Mouse (Mus musculus) midbrain, postnatal 0 days (tissue): ENCODE measurements around the gene Tssc4. TPM values are rescaled to one million over a fixed set of nuclear protein-coding genes. Genes with fewer than 3 reads are reported as not detected.

Source experiments
- ATAC-seq: fragments of 200-750 bp; cut with Nextera tagmentation; 2 replicates; pipeline ENCODE4 v1.8.0; 2017; ENCODE audit warnings: moderate number of reproducible peaks, mild to moderate bottlenecking, moderate TSS enrichment, moderate library complexity; ENCODE audit not compliant: low FRiP score
- DNase-seq: peaks from one replicate; pipeline ENCODE4 v3.0.0-alpha.2; 2015; ENCODE audit warnings: low spot score
- H3K27ac ChIP-seq: fragments of 300-500 bp; sonication (generic); 2 replicates; pipeline ENCODE4 v1.5.1; 2014; ENCODE audit warnings: low read depth, mild to moderate bottlenecking, low read length, mixed read lengths
- H3K27me3 ChIP-seq: fragments of 300-500 bp; sonication (generic); 2 replicates; pipeline ENCODE4 v1.6.1; 2014; ENCODE audit warnings: low read length, control low read depth, mixed read lengths; ENCODE audit not compliant: insufficient read depth
- H3K36me3 ChIP-seq: fragments of 300-500 bp; sonication (generic); 2 replicates; pipeline ENCODE4 v1.6.1; 2014; ENCODE audit warnings: low read length, control low read depth, mixed read lengths; ENCODE audit not compliant: insufficient read depth
- H3K4me1 ChIP-seq: fragments of 300-500 bp; sonication (generic); 2 replicates; pipeline ENCODE4 v1.6.1; 2014; ENCODE audit warnings: mild to moderate bottlenecking, control low read depth, antibody characterized with exemption, low read length, mixed read lengths; ENCODE audit not compliant: insufficient read depth
- H3K4me2 ChIP-seq: fragments of 300-500 bp; sonication (generic); 2 replicates; pipeline ENCODE4 v1.6.1; 2014; ENCODE audit warnings: low read depth, mild to moderate bottlenecking, low read length, mixed read lengths; ENCODE audit not compliant: poor library complexity, severe bottlenecking
- H3K4me3 ChIP-seq: fragments of 300-500 bp; sonication (generic); 2 replicates; pipeline ENCODE4 v1.5.1; 2014; ENCODE audit warnings: low read depth, mild to moderate bottlenecking, low read length, moderate library complexity
- H3K9ac ChIP-seq: fragments of 300-500 bp; sonication (generic); replicated peaks from 2 replicates; pipeline ENCODE4 v1.6.1; 2014; ENCODE audit warnings: mild to moderate bottlenecking, low read length, moderate library complexity, mixed read lengths; ENCODE audit not compliant: poor library complexity, severe bottlenecking
- H3K9me3 ChIP-seq: fragments of 300-500 bp; sonication (generic); 2 replicates; pipeline ENCODE4 v1.6.1; 2016; ENCODE audit warnings: low read length, control low read depth
- CTCF ChIP-seq: IDR thresholded peaks from 2 replicates; pipeline ENCODE4 v1.5.1; 2016; ENCODE audit warnings: antibody characterized with exemption, mild to moderate bottlenecking
- WGBS: fragments of 180-500 bp; shearing (Covaris S2); extraction: QIAGEN DNeasy Blood & Tissue Kit; methylation state at CpG from one replicate; pipeline ENCODE4 v1.1.7; 2014; 5-methylcytosine and 5-hydroxymethylcytosine counted together
- polyA plus RNA-seq: library from polyadenylated mRNA; unstranded; fragments of >200 nt; fragmentation: Nextera tagmentation; extraction: Ambion mirVana; gene quantifications from 2 replicates; pipeline ENCODE4 v1.2.1, GENCODE M21; 2015
- total RNA-seq: library from RNA; depleted of rRNA; stranded (reverse); fragments of >200 nt; gene quantifications from 2 replicates; pipeline ENCODE4 v1.2.3, GENCODE M21; 2014

Gene Tssc4
- total and polyA plus RNA-seq, 2 experiments from 2014 or later = 92.4 to 103 TPM

- no peak for TF ChIP-seq CTCF
- Histone ChIP-seq H3K4me1 (peaks cover 30% of the 10 kb centered on the region), H3K27me3 (no peaks in the 10 kb centered on the region), H3K9ac (peak overlapping the region; percentile 20), H3K4me2 (peak overlapping the region; percentile 82), H3K4me3 (peak overlapping the region; percentile 91), H3K36me3 (no peaks in the 10 kb centered on the region), H3K9me3 (no peaks in the 10 kb centered on the region), H3K27ac (peak overlapping the region; percentile 8; the same call in 1 of the 2 replicates)
- WGBS = 32% methylated on average over 3 of the region's 3 CpGs
- ATAC-seq = no peak
- no peak for DNase-seq
Observed at GRCm38 (mm10) chr7:143054612-143054965, 14.5 kb upstream of the Tssc4 start.

GRCm38 (mm10) chr7:143055001-143055400 lies 14.0 kb upstream of the Tssc4 start:
- peak overlapping the region; percentile 91; the same call in 1 of the 2 replicates for H3K4me3 ChIP-seq
- no peak for DNase-seq
- H3K27ac ChIP-seq = peak overlapping the region; percentile 8; the same call in 1 of the 2 replicates
- H3K27me3 ChIP-seq = no peaks in the 10 kb centered on the region
- H3K4me1 ChIP-seq = peaks cover 30% of the 10 kb centered on the region
- H3K4me2 ChIP-seq = peak overlapping the region; percentile 82
- no peaks in the 10 kb centered on the region for H3K36me3 ChIP-seq
- no peak for ATAC-seq
- no peaks in the 10 kb centered on the region for H3K9me3 ChIP-seq
- no peak for TF ChIP-seq CTCF
- H3K9ac ChIP-seq = peak overlapping the region; percentile 20
- 80% methylated on average over 3 of the region's 3 CpGs for WGBS

GRCm38 (mm10) chr7:143055499-143056186 lies 13.4 kb upstream of the Tssc4 start:
- peak overlapping the region; percentile 82 for H3K4me2 ChIP-seq
- H3K27ac ChIP-seq = peak overlapping the region; percentile 8; the same call in 1 of the 2 replicates
- no peaks in the 10 kb centered on the region for H3K36me3 ChIP-seq
- 72% methylated on average over 11 of the region's 11 CpGs for WGBS
- ATAC-seq = no peak; the same call in 1 of the 2 replicates
- no peak for TF ChIP-seq CTCF
- H3K9me3 ChIP-seq = no peaks in the 10 kb centered on the region
- peak overlapping the region; percentile 91; the same call in 1 of the 2 replicates for H3K4me3 ChIP-seq
- peaks cover 30% of the 10 kb centered on the region for H3K4me1 ChIP-seq
- no peaks in the 10 kb centered on the region for H3K27me3 ChIP-seq
- DNase-seq = peak; percentile 53
- H3K9ac ChIP-seq = peak overlapping the region; percentile 20; the same call in 1 of the 2 replicates

GRCm38 (mm10) chr7:143057023-143057422 lies 12.0 kb upstream of the Tssc4 start:
- Histone ChIP-seq H3K4me3 (no peak overlapping the region), H3K4me2 (no peak overlapping the region), H3K27me3 (no peaks in the 10 kb centered on the region), H3K9ac (no peak overlapping the region), H3K27ac (no peak overlapping the region), H3K36me3 (no peaks in the 10 kb centered on the region; the same call in 1 of the 2 replicates), H3K9me3 (no peaks in the 10 kb centered on the region), H3K4me1 (peaks cover 24% of the 10 kb centered on the region)
- no peak for TF ChIP-seq CTCF
- no peak for ATAC-seq
- no peak for DNase-seq
- 84% methylated on average over 5 of the region's 5 CpGs for WGBS

GRCm38 (mm10) chr7:143057667-143058220 lies 11.3 kb upstream of the Tssc4 start:
- DNase-seq (no peak), ATAC-seq (no peak)
- whole genome bisulfite sequencing = 92% methylated on average over 9 of the region's 9 CpGs
- Histone ChIP-seq H3K27ac (no peak overlapping the region), H3K27me3 (no peaks in the 10 kb centered on the region), H3K4me3 (no peak overlapping the region), H3K9me3 (no peaks in the 10 kb centered on the region), H3K36me3 (no peaks in the 10 kb centered on the region; the same call in 1 of the 2 replicates), H3K9ac (no peak overlapping the region), H3K4me1 (peaks cover 24% of the 10 kb centered on the region), H3K4me2 (no peak overlapping the region)
- TF ChIP-seq CTCF = no peak

DNA sequence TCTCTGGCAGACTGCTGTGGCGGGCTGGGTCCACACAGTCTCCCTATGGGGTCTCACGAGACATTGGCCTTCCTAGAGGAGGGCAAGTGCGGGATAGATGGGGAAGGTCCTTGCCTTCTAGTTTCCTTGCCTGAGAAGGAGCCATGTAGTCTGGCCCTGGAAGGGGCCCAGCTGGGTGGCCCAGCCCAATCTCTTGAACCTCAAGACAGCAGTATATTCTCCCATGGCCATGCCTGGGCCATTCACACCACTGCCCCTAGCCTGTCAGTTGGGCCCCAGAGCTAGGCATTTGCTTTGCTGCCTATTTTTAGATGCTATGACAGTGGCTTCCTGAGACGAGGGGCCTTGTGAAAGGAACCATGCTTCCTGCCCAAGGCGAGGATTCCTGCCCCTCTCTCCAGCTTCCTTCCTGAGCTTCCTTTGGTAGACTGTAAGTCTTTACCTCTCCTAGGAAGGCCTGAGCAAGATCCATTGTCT lies 10.8 kb upstream of the Tssc4 start:
- no peaks in the 10 kb centered on the region for H3K27me3 ChIP-seq
- H3K4me3 ChIP-seq = no peak overlapping the region
- no peak for TF ChIP-seq CTCF
- 79% methylated on average over 5 of the region's 5 CpGs for WGBS
- DNase-seq = no peak
- no peak for ATAC-seq
- H3K9ac ChIP-seq = no peak overlapping the region
- H3K27ac ChIP-seq = peak overlapping the region; percentile 27; the same call in 1 of the 2 replicates
- H3K4me2 ChIP-seq = no peak overlapping the region
- H3K4me1 ChIP-seq = peaks cover 24% of the 10 kb centered on the region
- H3K9me3 ChIP-seq = no peaks in the 10 kb centered on the region
- H3K36me3 ChIP-seq = peaks cover 5% of the 10 kb centered on the region; the same call in 1 of the 2 replicates
